Mouse (Mus musculus) liver (tissue): ENCODE data around the gene Kansl1l.
"Not testable (repeated sequence)": the region's sequence is repeated elsewhere in the genome, so short reads cannot be mapped to it uniquely, and the experiment has no call there.

ENCODE experiments used
- DNase-seq: peaks from one replicate; pipeline ENCODE4 v3.0.0-alpha.2; 2020; ENCODE audit warnings: mixed read lengths

The Kansl1l gene

DNA sequence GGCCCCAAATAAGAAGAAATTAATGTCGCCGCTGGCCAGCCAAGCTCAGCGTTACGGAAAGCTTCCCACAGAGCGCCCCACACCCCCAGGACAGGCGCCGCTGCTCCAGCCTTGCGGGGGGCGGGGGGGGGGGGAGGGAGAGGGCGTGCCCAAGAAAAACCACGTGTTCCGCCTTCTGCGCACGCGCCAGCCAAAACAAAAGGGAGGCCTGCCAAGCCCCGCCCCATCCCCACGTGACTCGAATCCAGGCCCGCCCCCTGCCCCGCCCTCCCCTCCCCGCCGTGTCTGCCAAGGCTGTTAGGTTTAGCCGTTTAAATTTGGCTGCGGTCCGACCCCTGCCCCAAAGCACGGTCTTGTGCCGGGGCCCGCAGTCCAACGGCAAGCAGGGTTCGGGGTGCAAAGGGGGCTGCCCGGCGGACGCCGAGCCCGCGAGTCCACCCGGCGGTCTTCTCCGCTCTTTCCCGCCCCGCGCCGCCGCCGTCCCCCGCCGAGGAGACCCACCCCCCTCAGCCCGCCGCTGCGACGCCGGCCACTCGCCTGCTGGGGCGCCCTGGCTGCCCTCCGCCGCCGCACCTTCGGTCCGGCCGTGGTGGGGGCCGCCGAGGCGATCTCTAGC lies 417 bp downstream of the Kansl1l start:
- peak; percentile 98 for DNase-seq

DNA sequence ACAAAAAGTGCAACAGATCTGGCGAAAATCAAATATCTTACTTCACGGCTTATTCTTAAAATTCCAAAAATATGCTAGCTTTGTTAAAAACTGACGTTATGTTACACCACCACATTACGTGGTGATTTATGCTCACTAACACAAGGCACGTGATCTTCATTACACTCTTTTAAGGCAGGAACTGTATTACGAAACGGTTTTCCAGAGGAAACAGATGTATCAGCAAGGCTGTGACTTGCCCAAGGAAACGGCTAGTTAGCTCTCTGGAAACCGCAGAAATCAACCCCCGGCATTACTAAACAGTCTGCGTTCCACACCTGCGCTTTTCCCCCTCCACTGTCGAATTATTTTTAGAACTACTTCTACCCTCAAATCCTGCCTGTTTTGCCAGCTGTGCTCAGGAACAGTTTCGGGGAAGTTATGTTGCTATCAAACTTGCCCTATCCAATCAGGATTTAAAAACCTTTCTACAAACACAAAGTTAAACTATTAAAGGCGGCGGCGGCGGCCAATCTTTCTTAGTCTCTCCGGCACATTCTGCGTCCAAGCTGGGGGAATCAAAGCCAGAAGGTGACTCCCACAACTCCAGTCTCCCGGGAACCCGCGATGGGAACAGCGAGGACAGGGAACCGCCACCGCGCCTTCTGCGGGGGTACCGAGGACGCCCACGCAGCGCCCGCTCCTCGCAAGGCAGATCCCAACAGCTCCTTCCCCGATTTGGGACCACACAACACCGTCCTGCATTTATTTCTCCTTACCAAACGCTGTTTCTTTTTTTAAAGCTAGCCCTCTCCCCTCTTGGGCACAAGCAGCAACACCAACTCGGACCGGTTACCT lies 1.2 kb downstream of the Kansl1l start:
- peak; percentile 52 for DNase-seq

DNA sequence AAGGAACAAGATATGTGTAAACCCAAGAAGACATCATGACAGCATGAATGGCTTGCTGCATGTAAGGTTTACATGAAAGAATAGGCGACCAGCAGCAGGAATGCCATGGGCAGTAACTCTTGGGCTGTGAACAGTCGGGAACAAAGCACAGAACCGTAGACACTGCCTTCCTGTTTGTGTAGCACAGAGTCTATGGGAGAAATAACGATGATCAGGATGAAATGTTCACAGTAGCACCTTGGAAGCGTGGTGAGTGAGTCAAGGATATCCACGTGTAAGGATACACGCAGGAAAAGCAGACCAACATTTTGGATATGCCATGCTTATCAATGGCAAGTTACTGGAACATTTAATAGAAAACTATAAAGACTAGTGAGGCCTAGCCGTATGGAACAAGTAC lies 2.6 kb downstream of the Kansl1l start:
- DNase-seq, result no peak

DNA sequence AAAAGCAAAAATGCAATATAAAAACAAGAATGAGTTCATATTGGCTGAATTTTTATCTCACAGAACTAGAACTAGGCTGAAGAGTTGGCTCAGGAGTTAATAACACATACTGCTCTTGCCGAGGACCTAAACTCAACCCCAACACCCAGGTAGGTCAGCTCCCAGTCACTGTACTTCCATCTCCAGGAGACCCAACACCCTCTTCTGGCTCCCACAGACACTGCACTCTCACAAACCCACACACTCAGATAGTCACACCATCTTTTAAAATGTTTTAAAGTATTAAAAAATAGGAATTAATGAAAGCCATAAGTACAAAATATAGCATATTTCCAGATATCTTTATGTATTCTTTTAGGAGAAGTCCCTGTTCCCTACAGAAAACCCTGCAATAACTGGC lies 4.2 kb downstream of the Kansl1l start:
- DNase-seq, result no peak

DNA sequence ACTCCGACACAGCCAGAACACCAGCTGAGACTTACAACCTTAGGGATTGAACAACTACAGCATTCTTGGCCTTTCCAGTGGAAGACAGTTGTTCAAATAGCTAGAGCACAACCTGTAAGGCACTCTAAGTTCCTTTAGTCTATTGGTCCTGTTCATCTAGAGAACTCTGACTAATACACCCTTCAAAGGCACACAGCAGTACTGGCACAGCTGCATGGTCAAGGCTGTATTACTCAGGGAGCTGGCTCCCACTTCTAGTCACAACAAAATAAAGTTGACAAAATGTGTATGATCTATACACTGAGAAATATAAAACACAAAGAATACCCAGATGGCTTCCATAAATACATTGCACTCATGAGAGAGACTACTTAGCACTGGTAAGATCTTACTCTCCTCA lies 10.5 kb downstream of the Kansl1l start:
- DNase-seq, result no peak

DNA sequence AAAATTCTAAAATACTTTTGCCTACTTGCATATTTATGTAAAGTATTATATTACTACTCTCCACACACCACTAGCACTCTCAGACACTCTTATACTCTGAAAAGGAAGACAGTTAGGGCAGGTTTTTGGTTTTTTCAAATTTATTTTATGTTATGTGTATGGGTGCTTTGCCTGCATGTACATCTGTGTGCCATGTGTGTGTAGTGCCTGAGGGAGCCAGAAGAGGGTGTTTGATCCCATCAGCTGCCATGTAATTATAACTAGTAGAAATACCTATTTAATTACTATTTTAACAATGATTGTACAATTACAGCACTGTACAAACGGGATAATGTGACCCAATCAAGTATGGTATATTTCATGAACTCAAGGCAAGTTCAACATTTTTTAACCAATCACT lies 12.0 kb downstream of the Kansl1l start:
- DNase-seq, result no peak

DNA sequence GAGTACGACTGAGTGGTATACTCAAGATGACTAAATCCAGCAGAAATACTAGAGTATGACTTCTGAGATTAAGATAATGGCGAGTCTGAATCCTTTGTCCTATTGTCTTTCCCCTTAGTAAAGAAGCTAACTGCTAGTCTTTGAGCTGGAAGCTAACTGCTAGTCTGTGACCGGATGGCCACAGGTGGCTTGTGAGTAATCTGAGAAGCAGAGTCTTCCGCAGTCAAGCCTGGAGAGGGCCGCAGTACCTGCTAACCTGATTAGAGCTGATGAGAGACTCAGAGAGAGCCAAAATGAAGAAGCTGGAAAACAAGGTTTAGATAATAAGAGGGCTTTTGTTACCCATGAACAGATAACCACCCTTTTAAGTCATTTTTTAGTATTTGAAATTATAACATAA lies 12.7 kb downstream of the Kansl1l start:
- DNase-seq, result no peak

DNA sequence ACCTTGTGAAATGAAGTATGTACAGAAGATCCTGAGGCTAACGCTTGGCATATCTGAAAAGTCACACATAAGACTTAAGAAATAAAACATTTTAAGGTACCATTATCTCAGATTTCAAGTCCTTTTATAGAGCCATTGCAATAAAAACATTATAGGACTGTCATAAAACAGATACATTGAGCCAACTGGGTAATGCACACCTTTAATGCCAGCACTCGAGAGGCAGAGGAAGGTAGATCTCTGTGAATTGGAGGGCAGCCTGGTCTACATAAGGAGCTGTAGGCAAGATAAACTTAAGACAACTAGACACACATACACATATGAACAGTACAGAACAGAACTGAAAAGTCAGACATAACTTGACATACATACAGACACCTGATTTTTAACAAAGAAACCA lies 19.4 kb downstream of the Kansl1l start:
- no peak for DNase-seq

DNA sequence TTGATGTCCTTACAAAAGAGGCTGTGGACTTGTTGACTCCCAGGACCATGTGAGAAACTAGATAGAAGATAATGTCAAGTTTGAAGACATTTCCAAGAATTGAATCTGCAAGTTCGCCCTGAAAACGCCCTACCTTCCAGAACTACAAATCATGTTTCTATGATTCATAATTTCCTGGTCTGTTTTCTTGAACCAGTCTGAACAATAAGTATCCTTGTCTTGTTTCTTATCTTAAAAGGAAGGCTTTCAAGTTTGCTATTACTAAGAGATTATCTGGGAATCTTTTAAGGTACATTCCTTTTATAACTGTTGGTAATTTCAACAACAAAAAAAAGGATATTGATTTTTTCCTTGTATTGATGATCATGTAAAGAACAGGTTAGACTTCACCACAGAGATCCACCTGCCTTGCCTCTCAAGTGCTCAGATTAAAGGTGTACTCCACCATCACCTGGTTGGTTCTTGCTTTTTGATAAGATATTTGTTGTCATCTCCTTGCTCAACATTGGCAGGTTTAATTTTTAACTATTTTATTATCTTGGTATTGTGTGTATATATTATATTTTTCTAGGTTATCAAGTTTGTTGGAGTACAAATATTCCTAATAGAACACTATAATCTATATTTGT lies 24.4 kb downstream of the Kansl1l start:
- DNase-seq, result no peak

DNA sequence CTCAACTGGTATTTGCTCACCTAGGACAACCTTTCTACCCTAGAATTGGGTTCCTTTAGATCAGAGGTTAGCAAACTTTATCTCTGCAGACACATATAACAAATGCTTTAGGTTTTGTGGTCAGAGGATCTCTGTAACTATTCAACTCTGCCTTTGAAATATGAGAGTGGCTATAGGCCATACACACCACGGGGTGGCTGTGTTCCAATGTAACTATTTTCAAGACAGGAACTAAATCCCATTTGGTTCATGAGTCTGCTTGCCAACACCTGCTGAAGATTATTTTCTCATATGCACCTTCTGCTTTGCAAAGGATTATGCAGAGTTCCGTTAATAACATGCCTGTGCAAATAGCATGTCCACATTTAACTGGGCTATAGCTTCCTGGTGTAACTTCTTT lies 35.1 kb downstream of the Kansl1l start:
- DNase-seq, result no peak

DNA sequence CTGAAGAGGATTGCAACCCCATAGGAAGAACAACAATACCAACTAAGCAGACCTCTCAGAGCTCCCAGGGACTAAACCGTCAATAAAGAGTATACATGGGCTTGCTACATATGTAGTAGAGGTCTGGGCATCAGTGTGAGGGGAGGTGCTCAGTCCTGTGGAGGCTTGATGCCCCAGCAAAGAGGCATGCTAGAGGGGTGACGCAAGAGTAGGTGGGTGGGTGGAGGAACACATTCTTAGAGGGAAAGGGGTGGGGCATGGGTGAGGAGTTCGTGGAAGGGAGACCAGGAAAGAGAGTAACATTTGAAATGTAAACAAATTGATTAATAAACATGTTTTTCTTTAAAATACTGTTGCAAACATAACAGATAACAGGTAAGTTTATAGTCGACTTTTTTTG lies 36.3 kb downstream of the Kansl1l start:
- DNase-seq, result no peak

DNA sequence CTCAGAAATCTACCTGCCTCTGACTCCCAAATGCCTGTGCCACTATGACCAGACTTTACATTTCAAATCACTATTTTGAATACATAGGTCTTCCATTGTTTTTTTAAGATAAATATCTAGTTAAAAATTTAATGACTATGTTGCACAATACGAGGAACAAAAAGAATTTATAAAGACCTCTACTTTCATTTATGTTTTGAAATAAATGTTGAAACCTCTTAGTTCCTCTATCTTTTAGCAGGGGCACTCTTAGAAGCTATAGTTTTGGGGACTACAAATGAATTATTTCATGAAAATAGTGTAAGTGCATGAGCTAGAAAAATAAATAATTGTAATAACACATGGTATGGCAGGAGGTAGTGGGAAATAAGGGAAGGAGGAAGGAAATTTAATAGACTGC lies 38.6 kb downstream of the Kansl1l start:
- no peak for DNase-seq

DNA sequence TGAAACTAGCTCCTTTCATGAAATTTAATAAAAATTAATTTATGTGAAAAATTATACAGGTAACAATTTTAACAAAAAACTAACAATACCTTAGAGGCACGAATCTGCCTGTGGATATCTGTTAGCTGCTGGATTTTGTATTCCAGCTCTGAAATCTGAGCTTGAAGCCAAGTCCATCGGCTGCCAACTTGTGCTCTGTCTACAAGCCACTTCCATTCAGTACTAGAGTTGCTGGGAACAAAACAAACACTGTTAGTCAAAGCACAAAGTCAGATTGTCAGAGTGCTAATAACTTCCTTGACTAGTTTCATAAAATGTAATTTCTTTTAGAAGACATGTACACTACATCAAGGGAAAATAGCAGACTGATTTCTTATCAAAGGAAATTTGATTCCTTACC lies 39.5 kb downstream of the Kansl1l start:
- DNase-seq, result no peak

DNA sequence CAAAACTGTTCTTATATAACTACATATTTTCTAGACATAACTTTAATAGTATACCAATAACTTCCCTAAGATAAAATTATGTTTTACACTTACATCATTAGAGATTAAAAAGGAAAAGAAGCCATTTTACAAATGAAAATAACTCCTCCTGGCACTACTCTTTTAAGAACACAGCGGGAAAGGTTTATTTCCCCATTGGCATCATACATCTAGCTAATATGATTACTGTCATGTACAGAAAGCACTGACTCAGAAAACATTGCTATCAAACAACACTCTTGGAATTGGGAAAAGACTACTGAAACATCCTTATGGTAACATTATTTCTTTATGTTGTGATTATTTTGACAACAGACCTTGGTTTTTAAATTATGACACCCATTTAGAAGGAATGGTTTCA lies 48.6 kb downstream of the Kansl1l start:
- no peak for DNase-seq

DNA sequence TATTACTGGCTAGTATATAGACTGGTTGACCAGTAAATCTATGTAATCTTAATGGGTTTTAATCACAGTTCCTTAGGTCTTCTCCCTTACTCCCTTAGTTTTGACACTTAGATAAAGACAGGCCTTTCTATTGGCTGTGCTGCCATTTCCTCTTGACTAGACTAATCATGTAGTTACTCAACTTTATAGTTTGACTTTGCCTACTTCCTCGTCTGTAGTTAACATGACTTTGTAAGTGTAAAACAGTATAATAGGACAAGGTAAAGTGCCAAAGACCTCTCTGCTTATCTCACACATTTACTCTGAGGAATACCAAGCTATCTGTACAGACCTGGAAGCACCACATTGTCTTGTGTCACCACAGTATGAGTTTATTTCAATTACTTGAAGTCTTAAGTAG lies 86.8 kb downstream of the Kansl1l start:
- DNase-seq, result no peak

DNA sequence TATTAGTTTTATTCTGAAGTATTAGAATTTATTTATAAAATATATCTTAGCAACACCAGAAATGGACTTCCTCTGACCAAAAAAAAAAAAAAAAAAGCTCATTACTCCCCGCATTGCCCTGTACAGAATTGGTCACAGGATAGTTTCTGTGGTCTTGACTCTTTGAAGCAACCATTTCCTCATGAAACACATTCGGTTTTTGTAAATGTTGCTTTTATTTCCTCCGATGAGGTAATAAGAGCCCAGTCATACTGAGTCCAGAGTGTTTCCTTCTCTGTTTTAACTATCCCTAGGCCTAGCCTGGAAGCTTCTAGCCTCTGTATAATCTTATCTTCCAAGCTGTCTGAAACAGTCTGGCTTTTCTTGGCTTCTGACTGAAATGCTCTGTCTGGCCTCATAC lies 104.5 kb downstream of the Kansl1l start:
- DNase-seq, result no peak

DNA sequence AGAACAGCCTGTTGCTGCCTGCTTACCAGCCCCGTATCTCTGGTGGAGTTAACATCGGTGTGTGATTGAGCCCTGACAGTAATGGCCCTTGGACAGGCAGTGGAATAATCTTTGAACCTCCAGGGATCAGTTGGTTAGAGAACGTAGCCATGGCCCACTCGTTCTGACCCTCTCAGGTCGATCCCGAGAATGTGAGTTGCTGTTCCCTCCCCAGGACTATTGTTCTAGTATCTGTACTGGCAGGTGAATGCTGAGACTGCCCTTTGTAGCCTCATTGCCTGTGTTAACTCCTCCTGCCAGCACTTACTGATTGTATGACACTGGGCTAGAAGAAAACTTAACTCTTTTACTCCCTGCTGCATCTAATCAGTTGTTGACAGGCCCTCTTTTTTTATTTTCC lies 112.8 kb downstream of the Kansl1l start:
- DNase-seq, result no peak

DNA sequence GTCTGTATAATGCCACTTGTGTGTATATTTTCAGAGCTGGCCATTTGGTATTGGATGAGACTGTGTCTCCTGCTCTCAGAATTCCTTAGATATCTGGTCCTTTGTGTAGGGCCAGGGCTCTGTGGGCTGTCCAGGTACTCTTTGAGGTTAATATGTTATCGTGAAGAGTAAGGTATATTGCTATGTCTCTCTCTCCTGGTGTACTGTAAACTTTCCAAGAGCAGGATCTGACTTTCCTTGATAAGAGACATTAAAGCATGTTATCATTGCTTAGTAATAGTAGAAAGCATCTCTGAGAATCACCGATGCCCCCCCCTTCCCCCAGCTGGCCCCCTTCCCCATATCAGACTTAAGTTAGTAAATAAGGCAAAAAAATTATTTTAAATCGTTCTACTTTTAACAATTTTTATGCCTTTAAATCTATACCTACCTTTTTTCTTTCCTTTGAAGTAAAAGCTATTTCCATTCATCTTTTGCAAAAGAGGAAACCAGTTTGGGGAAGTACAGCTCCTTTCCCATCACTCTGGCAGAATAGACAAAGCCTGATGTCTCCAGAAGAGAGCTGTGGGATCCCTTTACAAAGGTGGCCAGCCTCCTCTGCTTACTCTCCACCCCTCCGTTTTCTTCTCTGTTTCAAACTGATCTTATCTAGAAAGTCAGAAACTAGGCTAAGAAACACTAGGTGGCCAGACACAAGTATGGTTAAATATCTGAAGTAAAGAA lies 114.6 kb downstream of the Kansl1l start:
- no peak for DNase-seq

DNA sequence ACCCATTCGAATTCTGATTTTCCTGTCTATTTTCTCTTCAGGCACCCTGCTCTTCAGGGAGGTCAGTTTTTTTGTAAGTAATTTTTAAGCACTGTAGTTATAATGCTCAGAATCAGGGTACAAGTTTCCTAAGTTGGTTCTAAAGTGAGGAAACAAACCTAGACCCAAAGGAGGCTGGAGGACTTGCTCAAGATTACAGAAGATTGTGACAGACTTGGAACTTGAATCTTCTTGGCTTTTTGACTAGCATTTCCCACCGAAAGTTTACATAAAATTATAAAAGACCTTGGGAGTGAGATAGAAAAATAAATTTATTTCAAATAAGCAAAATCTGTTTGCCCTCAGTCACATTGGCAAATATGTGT lies 115.8 kb downstream of the Kansl1l start:
- no peak for DNase-seq

DNA sequence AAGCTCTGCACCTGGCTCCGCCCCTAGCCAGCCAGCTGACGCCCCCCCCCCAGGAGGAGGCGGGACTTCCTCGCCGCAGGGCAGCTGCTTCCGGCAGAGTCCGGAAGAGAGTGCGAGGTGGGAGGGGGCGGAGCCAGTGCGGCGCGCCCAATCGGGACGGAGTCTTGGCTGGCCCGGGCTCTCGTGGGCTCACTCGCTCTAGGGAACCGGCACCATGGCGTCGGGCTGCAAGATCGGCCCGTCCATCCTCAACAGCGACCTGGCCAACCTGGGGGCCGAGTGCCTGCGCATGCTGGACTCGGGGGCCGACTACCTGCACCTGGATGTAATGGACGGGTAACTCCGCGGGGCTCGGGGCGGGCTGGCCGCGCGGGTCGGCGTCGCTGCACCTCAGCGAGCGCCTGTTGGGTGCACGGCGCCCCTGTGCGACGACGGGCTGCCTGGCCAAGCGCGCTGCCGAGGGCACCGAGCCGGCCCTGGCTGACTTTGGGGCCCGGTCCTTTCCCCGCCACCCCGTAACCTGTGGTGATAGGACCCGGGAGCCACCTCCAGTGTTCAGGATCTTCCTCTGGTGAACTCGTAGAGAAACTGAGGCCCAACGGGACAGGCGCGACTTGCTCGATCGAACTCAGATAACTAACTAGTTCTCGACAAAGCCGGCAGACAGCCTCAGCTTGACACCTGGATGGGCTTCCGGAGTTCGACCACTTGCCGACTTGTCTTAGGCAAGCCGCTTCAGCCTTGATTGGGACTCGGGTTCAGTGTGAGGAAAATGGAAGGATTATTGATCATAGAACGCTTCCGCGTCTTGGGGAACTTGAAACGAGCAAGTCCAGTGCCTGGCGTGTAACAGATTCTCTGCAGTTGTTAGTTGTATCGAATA lies 116.4 kb downstream of the Kansl1l start, which contains the start of gene Rpe:
TSS of gene Rpe (plus strand) at position 139 of the 883 bp plus-strand sequence.
- DNase-seq, result peak; percentile 96

DNA sequence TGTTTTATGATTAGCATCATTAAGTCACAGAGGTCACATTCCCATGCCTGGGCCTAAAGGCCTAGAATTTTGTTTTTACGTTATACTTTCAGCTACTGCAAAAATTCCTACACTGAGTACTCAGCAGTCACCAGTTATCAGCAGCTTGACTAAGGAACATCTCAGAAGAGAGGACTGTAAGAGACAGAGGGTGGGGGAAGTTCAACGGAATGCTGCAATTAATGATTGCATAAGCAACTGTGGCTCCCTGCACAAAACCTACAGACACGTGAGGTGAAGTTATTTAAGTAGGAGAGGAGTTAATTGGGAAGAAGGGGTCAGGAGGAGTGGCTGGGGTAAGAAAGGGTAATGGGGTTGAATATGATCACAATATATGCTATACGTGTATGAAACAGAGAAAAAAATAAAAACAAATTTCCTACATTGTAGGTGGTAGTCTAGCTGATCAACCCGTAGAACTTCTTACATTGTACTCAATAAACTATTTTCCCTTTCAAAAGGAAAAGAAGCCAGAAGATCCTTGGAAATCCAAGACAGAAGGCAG lies 117.1 kb downstream of the Kansl1l start:
- no peak for DNase-seq

DNA sequence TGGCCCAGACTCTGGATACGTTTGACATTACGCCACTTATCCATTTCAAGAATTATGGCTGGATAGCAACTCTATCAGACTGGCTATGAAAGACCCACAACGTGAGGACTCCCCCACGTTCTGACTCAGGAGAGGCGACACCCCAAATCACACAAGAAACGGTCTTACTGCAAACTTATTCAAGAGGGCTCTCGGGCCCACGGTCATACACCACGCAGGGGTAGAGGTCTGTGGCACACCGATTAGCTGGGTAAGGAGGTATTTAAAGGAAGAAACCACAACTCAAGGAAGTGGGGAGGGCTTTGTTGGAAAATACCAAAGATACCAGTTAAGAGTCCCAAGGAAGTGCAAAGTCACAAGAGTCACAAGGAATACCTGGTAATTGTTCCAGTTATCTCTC lies 117.7 kb downstream of the Kansl1l start:
- not testable (repeated sequence) for DNase-seq
